Mouse (Mus musculus) hindbrain, embryonic 15.5 days (tissue): ENCODE data around the gene Pclo. TPM values are rescaled to one million over a fixed set of nuclear protein-coding genes. Genes with fewer than 3 reads are reported as not detected.

Experiments
- ATAC-seq: fragments of 200-750 bp; cut with Nextera tagmentation; 2 replicates; pipeline ENCODE4 v1.8.0; 2017; ENCODE audit warnings: low read depth, moderate number of reproducible peaks, moderate TSS enrichment; ENCODE audit not compliant: low FRiP score
- H3K27ac ChIP-seq: fragments of 300-500 bp; sonication (generic); replicated peaks from 2 replicates; pipeline ENCODE4 v1.5.1; 2015; ENCODE audit warnings: mild to moderate bottlenecking, inconsistent platforms
- H3K27me3 ChIP-seq: fragments of 300-500 bp; sonication (generic); 2 replicates; pipeline ENCODE4 v1.6.1; 2015; ENCODE audit warnings: control low read depth, inconsistent platforms
- H3K36me3 ChIP-seq: fragments of 300-500 bp; sonication (generic); 2 replicates; pipeline ENCODE4 v1.6.1; 2015; ENCODE audit warnings: control low read depth, inconsistent platforms
- H3K4me1 ChIP-seq: fragments of 300-500 bp; sonication (generic); replicated peaks from 2 replicates; pipeline ENCODE4 v1.6.1; 2015; ENCODE audit warnings: control low read depth, inconsistent platforms
- H3K4me2 ChIP-seq: fragments of 300-500 bp; sonication (generic); 2 replicates; pipeline ENCODE4 v1.6.1; 2015; ENCODE audit warnings: moderate library complexity, mild to moderate bottlenecking, inconsistent platforms
- H3K4me3 ChIP-seq: fragments of 300-500 bp; sonication (generic); 2 replicates; pipeline ENCODE4 v1.5.1; 2015; ENCODE audit warnings: mild to moderate bottlenecking, inconsistent platforms
- H3K9ac ChIP-seq: fragments of 300-500 bp; sonication (generic); 2 replicates; pipeline ENCODE4 v1.6.1; 2015; ENCODE audit warnings: inconsistent platforms
- H3K9me3 ChIP-seq: fragments of 300-500 bp; sonication (generic); 2 replicates; pipeline ENCODE4 v1.6.1; 2016; ENCODE audit warnings: control low read depth, inconsistent platforms
- WGBS: fragments of 180-500 bp; shearing (Covaris S2); methylation state at CpG from one replicate; pipeline ENCODE4 v1.1.7; 2015; 5-methylcytosine and 5-hydroxymethylcytosine counted together
- polyA plus RNA-seq: library from polyadenylated mRNA; unstranded; fragments of >200 nt; fragmentation: Nextera tagmentation; extraction: Ambion mirVana; gene quantifications from 2 replicates; pipeline ENCODE4 v1.2.1, GENCODE M21; 2015

Gene Pclo
- polyA plus RNA-seq, 1 experiment from 2014 or later: 13.5 TPM

GRCm38 (mm10) chr5:14700900-14701299, 186.2 kb downstream of the Pclo start:
- H3K4me1 ChIP-seq: no peaks in the 10 kb centered on the region
- H3K4me2 ChIP-seq: no peak overlapping the region
- no peak overlapping the region for H3K9ac ChIP-seq
- no peak overlapping the region for H3K4me3 ChIP-seq
- H3K27me3 ChIP-seq: no peaks in the 10 kb centered on the region
- no peaks in the 10 kb centered on the region for H3K9me3 ChIP-seq
- H3K36me3 ChIP-seq: no peaks in the 10 kb centered on the region
- no peak for ATAC-seq
- H3K27ac ChIP-seq: no peak overlapping the region

DNA sequence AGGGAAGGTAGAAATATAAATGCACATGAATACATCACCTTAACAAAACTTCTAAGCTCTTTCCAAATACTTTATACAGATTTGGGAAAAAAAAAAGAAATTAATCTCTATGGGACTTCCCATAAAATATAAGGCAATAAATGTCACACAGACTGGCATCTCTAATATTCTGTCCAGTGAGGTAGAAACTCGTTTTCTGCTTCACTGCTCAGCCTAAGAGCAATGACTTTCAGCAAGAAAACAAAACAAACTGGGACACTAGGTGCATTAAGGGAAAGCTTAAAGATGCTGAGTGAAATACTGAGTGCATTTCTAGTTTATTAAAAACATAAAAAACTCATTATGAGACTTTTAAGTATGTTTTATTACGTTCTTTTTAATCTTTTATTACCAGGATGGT, 190.7 kb downstream of the Pclo start:
- Histone ChIP-seq H3K27me3 (no peaks in the 10 kb centered on the region), H3K4me1 (no peaks in the 10 kb centered on the region), H3K27ac (no peak overlapping the region), H3K4me2 (no peak overlapping the region), H3K9ac (no peak overlapping the region), H3K36me3 (no peaks in the 10 kb centered on the region), H3K4me3 (no peak overlapping the region), H3K9me3 (no peaks in the 10 kb centered on the region)
- 53% methylated on average over 2 of the region's 2 CpGs for WGBS
- ATAC-seq: no peak

- Histone ChIP-seq H3K4me3 (no peak overlapping the region), H3K4me1 (no peaks in the 10 kb centered on the region), H3K27ac (no peak overlapping the region), H3K36me3 (peaks cover under 1% of the 10 kb centered on the region; the same call in 1 of the 2 replicates), H3K9me3 (no peaks in the 10 kb centered on the region), H3K9ac (no peak overlapping the region), H3K4me2 (no peak overlapping the region), H3K27me3 (no peaks in the 10 kb centered on the region)
- WGBS: 52% methylated on average over 4 of the region's 4 CpGs
- no peak for ATAC-seq
These were observed 192.6 kb downstream of the Pclo start for GRCm38 (mm10) chr5:14707311-14707710.

GRCm38 (mm10) chr5:14723576-14723975, 208.9 kb downstream of the Pclo start:
- no peak for ATAC-seq
- no peaks in the 10 kb centered on the region for H3K9me3 ChIP-seq

GRCm38 (mm10) chr5:14728676-14729253, 214.0 kb downstream of the Pclo start:
- no peak overlapping the region for H3K4me2 ChIP-seq
- peaks cover 8% of the 10 kb centered on the region for H3K36me3 ChIP-seq
- ATAC-seq: no peak
- no peak overlapping the region for H3K4me3 ChIP-seq
- no peak overlapping the region for H3K27ac ChIP-seq
- H3K27me3 ChIP-seq: no peaks in the 10 kb centered on the region
- WGBS: 85% methylated on average over 3 of the region's 3 CpGs
- no peak overlapping the region for H3K9ac ChIP-seq
- H3K4me1 ChIP-seq: no peaks in the 10 kb centered on the region
- H3K9me3 ChIP-seq: no peaks in the 10 kb centered on the region

More at GRCm38 (mm10) chr5:14723576-14723975, 208.9 kb downstream of the Pclo start:
- no peak overlapping the region for H3K4me3 ChIP-seq
- no peak overlapping the region for H3K27ac ChIP-seq
- no peak overlapping the region for H3K9ac ChIP-seq
- H3K4me2 ChIP-seq: no peak overlapping the region
- H3K27me3 ChIP-seq: no peaks in the 10 kb centered on the region
- H3K36me3 ChIP-seq: peaks cover 11% of the 10 kb centered on the region
- no peaks in the 10 kb centered on the region for H3K4me1 ChIP-seq
- 82% methylated on average over 3 of the region's 3 CpGs for WGBS

DNA sequence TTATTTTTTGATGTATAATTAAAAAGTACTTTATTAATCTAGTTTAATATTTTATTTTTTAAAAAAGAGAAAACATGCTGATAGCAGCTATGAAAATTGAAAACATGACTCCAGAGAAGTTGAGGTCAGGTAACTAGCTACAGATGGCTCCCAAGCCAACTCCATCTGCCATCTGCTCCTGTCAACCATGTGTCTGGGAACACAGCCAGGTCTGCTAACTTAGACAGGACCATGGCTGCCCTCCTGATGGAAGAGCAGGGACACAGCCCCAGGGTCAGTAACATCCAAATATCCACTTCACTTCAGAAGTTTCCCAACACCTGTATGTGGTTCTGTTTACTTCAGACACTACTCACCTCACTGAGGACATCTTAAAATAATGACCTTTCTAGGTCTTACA, 236.2 kb downstream of the Pclo start:
- no peak overlapping the region for H3K4me3 ChIP-seq
- H3K4me2 ChIP-seq: no peak overlapping the region
- ATAC-seq: peak; percentile 65; the same call in 1 of the 2 replicates
- 0 out of 2 replicates have a peak, but pooled peaks cover 2% of the 10 kb centered on the region for H3K36me3 ChIP-seq
- H3K27ac ChIP-seq: no peak overlapping the region
- H3K9me3 ChIP-seq: no peaks in the 10 kb centered on the region
- H3K27me3 ChIP-seq: no peaks in the 10 kb centered on the region
- H3K4me1 ChIP-seq: no peaks in the 10 kb centered on the region
- H3K9ac ChIP-seq: no peak overlapping the region

GRCm38 (mm10) chr5:14766686-14767085, 252.0 kb downstream of the Pclo start:
- no peak overlapping the region for H3K9ac ChIP-seq
- WGBS: 93% methylated on average over 11 of the region's 11 CpGs
- H3K4me1 ChIP-seq: no peaks in the 10 kb centered on the region
- H3K4me3 ChIP-seq: no peak overlapping the region
- ATAC-seq: no peak
- H3K9me3 ChIP-seq: no peaks in the 10 kb centered on the region
- no peak overlapping the region for H3K4me2 ChIP-seq
- H3K27ac ChIP-seq: no peak overlapping the region
- H3K36me3 ChIP-seq: peaks cover 8% of the 10 kb centered on the region
- no peaks in the 10 kb centered on the region for H3K27me3 ChIP-seq

DNA sequence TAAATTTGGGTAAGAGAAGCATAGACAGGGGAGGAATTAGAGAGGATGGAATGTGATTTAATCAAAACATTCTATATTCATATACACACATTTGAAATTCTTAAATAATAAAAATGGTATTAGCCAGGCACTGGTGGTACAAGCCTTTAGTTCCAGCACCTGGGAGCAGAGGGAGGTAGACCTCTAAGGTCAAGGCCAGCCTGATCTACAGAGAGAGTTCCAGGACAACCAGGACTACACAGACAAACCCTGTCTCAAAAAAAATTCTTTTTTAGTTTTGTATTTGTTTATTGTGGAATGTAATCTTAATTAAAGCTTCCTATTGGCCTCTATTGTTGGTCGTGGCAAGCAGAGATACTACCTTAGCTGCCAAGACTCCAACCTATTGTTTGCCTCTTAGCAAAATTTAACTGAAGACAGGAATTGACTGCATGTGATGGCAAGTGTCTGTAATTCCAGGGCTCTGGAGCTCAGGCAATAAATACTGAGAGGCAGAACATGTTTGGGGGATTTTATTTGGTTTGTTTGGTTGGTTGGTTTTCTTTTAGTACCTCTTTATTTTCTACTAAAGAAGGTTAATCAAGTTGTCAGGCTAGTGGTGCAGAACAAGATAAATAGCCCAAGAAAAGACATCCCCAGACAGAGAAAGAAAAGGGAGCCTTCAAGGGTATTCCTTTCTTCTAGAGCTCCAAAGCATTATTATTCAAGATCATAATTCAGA, 267.8 kb downstream of the Pclo start:
- Histone ChIP-seq H3K9ac (no peak overlapping the region), H3K9me3 (no peaks in the 10 kb centered on the region), H3K4me1 (no peaks in the 10 kb centered on the region), H3K36me3 (peaks cover 5% of the 10 kb centered on the region), H3K4me2 (no peak overlapping the region), H3K27ac (no peak overlapping the region), H3K4me3 (no peak overlapping the region), H3K27me3 (no peaks in the 10 kb centered on the region)
- WGBS: 43% methylated on average over 1 of the region's 1 CpGs
- ATAC-seq: no peak

- Histone ChIP-seq H3K36me3 (peaks cover 6% of the 10 kb centered on the region; the same call in 1 of the 2 replicates), H3K27ac (no peak overlapping the region), H3K4me1 (no peaks in the 10 kb centered on the region), H3K9ac (no peak overlapping the region), H3K4me3 (no peak overlapping the region), H3K4me2 (no peak overlapping the region), H3K27me3 (no peaks in the 10 kb centered on the region), H3K9me3 (no peaks in the 10 kb centered on the region)
- WGBS: 91% methylated on average over 9 of the region's 9 CpGs
- ATAC-seq: no peak
These were observed 279.2 kb downstream of the Pclo start for GRCm38 (mm10) chr5:14793891-14794290.

- no peaks in the 10 kb centered on the region for H3K27me3 ChIP-seq
- ATAC-seq: peak; percentile 77; the same call in 1 of the 2 replicates
- no peaks in the 10 kb centered on the region for H3K4me1 ChIP-seq
- no peaks in the 10 kb centered on the region for H3K9me3 ChIP-seq
- H3K4me2 ChIP-seq: no peak overlapping the region
- no peak overlapping the region for H3K4me3 ChIP-seq
- no peak overlapping the region for H3K27ac ChIP-seq
- no peak overlapping the region for H3K9ac ChIP-seq
- WGBS: 8% methylated on average over 6 of the region's 6 CpGs
- no peaks in the 10 kb centered on the region for H3K36me3 ChIP-seq
These were observed 292.4 kb downstream of the Pclo start for GRCm38 (mm10) chr5:14807136-14807535.

- no peaks in the 10 kb centered on the region for H3K36me3 ChIP-seq
- H3K4me1 ChIP-seq: 0 out of 2 replicates have a peak, but pooled peaks cover 5% of the 10 kb centered on the region
- no peak overlapping the region for H3K9ac ChIP-seq
- H3K4me2 ChIP-seq: no peak overlapping the region
- no peaks in the 10 kb centered on the region for H3K27me3 ChIP-seq
- H3K4me3 ChIP-seq: no peak overlapping the region
- peak; percentile 42; the same call in 1 of the 2 replicates for ATAC-seq
- no peak overlapping the region for H3K27ac ChIP-seq
- H3K9me3 ChIP-seq: no peaks in the 10 kb centered on the region
- WGBS: 81% methylated on average over 3 of the region's 3 CpGs
These were observed 318.6 kb downstream of the Pclo start for GRCm38 (mm10) chr5:14833165-14833860.
